20 mouse cellular contexts compared by ENCODE assay signal in the genomic region with DNA sequence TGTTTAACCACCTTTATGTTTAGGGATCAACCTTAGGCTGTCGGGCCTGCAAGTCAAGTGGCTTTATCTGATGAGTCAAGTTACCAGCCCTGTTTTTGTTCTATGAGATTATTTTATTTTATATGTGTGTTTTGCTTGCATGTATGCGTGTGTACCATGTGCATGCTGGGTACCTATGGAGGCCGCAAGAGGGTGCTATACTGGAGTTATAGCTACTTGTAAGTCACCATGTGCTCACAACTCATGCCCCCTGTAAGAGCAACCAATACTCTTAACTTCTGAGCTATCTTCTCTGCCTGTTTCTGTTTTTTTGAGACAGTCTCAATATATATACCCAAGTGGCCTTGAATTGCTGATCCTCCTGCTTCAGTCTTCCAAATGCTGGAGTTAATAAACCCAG.
"Had no signal": no experiment of that assay in that cellular context is flagged by ENCODE, and none has a peak within 500 bp of the region (broad histone marks: within the 10 kb centered on the region; RNA-seq: fewer than 3 reads in every experiment).

No protein-coding gene starts in this region.

- H3K27ac ChIP-seq: liver, embryonic 15.5 days; lung, embryonic 15.5 days; macrophage; midbrain, embryonic 10.5 days; midbrain, embryonic 12.5 days; midbrain, embryonic 15.5 days; neural tube, embryonic 13.5 days; neural tube, embryonic 15.5 days; stomach, embryonic 15.5 days; stomach, postnatal 0 days had no signal

- H3K27me3 ChIP-seq: liver, embryonic 15.5 days; lung, embryonic 15.5 days; midbrain, embryonic 12.5 days; midbrain, embryonic 15.5 days; neural tube, embryonic 13.5 days; neural tube, embryonic 15.5 days; stomach, embryonic 15.5 days had no signal

- H3K4me1 ChIP-seq: liver, embryonic 15.5 days; lung, embryonic 15.5 days; midbrain, embryonic 10.5 days; midbrain, embryonic 12.5 days; midbrain, embryonic 15.5 days; neural tube, embryonic 13.5 days; neural tube, embryonic 15.5 days; stomach, embryonic 15.5 days had no signal

- H3K9ac ChIP-seq: liver, embryonic 15.5 days; liver, postnatal 0 days; lung, embryonic 15.5 days; midbrain, embryonic 12.5 days; midbrain, embryonic 15.5 days; neural tube, embryonic 13.5 days; neural tube, embryonic 15.5 days; stomach, embryonic 15.5 days had no signal

- H3K9me3 ChIP-seq: liver, embryonic 15.5 days; lung, embryonic 15.5 days; midbrain, embryonic 10.5 days; midbrain, embryonic 12.5 days; midbrain, embryonic 15.5 days; neural tube, embryonic 13.5 days; neural tube, embryonic 15.5 days; stomach, embryonic 15.5 days had no signal

- DNase-seq: liver, postnatal 0 days; lung, adult 2 months; lung, postnatal 14 days; lung, postnatal 36 days; retina, postnatal 1 day; right cerebral cortex, postnatal 14 days; thymus, adult 2 months; thymus, postnatal 25 days; thymus, postnatal 4 days had no signal

- ATAC-seq: liver, postnatal 0 days; lung, postnatal 0 days; midbrain, embryonic 15.5 days had no signal

- H3K4me2 ChIP-seq: liver, embryonic 15.5 days; lung, embryonic 15.5 days; midbrain, embryonic 12.5 days; midbrain, embryonic 15.5 days; neural tube, embryonic 13.5 days; neural tube, embryonic 15.5 days; stomach, embryonic 15.5 days had no signal

- H3K4me3 ChIP-seq: liver, embryonic 15.5 days; lung, embryonic 15.5 days; midbrain, embryonic 10.5 days; midbrain, embryonic 12.5 days; midbrain, embryonic 15.5 days; neural tube, embryonic 13.5 days; neural tube, embryonic 15.5 days; stomach, embryonic 15.5 days had no signal
